Mouse (Mus musculus) ES-E14 (cell line): ENCODE results near the gene Ltb. TPM values are rescaled to one million over a fixed set of nuclear protein-coding genes. Genes with fewer than 3 reads are reported as not detected.

ENCODE experiments used
- DNase-seq: peaks from one replicate; pipeline ENCODE4 v3.0.0-alpha.2; 2013; ENCODE audit warnings: low read depth, low spot score
- H3K27ac ChIP-seq: 2 replicates; pipeline ENCODE4 v1.5.1; 2012; ENCODE audit warnings: low read depth, mild to moderate bottlenecking, low read length, moderate library complexity, mixed read lengths; ENCODE audit not compliant: poor library complexity, insufficient read depth, severe bottlenecking
- H3K36me3 ChIP-seq: 2 replicates; pipeline ENCODE4 v1.6.1; 2012; ENCODE audit warnings: mild to moderate bottlenecking, low read length, moderate library complexity, mixed read lengths; ENCODE audit not compliant: control insufficient read depth, poor library complexity, insufficient read depth, severe bottlenecking
- H3K4me1 ChIP-seq, 2 experiments: fragments of 150-350 bp in 1 of 2; sonication (generic) in 1 of 2; 2 replicates each; pipeline ENCODE4 v1.6.1; 2012; ENCODE audit warnings: low read length in 2 of 2, mild to moderate bottlenecking in 1 of 2, mixed read lengths in 1 of 2; ENCODE audit not compliant: control insufficient read depth in 2 of 2, insufficient read depth in 2 of 2, poor library complexity in 1 of 2
- H3K4me3 ChIP-seq, 2 experiments: fragments of 150-350 bp in 1 of 2; sonication (generic) in 1 of 2; 2 replicates each; pipeline ENCODE4 v1.5.1; 2012; ENCODE audit warnings: low read length in 2 of 2, low read depth in 1 of 2, mild to moderate bottlenecking in 1 of 2, mixed read lengths in 1 of 2; ENCODE audit not compliant: insufficient read depth in 1 of 2, poor library complexity in 1 of 2, severe bottlenecking in 1 of 2
- H3K9ac ChIP-seq: 2 replicates; pipeline ENCODE4 v1.6.1; 2012; ENCODE audit warnings: low read depth, mild to moderate bottlenecking, low read length, mixed read lengths; ENCODE audit not compliant: poor library complexity, insufficient read depth, severe bottlenecking
- H3K9me3 ChIP-seq: fragments of 150-350 bp; sonication (generic); 2 replicates; pipeline ENCODE4 v1.6.1; 2012; ENCODE audit warnings: low read depth, mild to moderate bottlenecking, low read length; ENCODE audit not compliant: control insufficient read depth, insufficient read depth
- CHD2 ChIP-seq: IDR thresholded peaks from 2 replicates; pipeline ENCODE4 v1.6.1; 2014; ENCODE audit warnings: mild to moderate bottlenecking, low read depth, low read length, inconsistent platforms
- HCFC1 ChIP-seq: IDR thresholded peaks from 2 replicates; pipeline ENCODE4 v1.6.1; 2012; ENCODE audit warnings: low read length, inconsistent platforms, borderline replicate concordance; ENCODE audit not compliant: insufficient read depth
- MAFK ChIP-seq: IDR thresholded peaks from 2 replicates; pipeline ENCODE4 v1.6.1; 2014; ENCODE audit warnings: mild to moderate bottlenecking, low read depth, low read length, inconsistent platforms; ENCODE audit not compliant: insufficient read depth
- ZC3H11A ChIP-seq: IDR thresholded peaks from 2 replicates; pipeline ENCODE4 v1.6.1; 2012; ENCODE audit warnings: low read depth, mild to moderate bottlenecking, inconsistent platforms, low read length, borderline replicate concordance
- ZNF384 ChIP-seq: IDR thresholded peaks from 2 replicates; pipeline ENCODE4 v1.6.1; 2012; ENCODE audit warnings: low read depth, low read length, inconsistent platforms
- in situ Hi-C, 2 experiments: fragments of 600-800 bp; cut with MboI; formaldehyde crosslinking; loops; one replicate each; pipeline ENCODE4 v1.15.1; 2025; ENCODE audit warnings: low sequenced_read_pairs in 2 of 2, inconsistent platforms in 1 of 2; ENCODE audit not compliant: unreplicated experiment in 2 of 2
- total RNA-seq: library from RNA; depleted of rRNA; stranded (reverse); fragments of 300-350 nt; gene quantifications from 2 replicates; pipeline ENCODE4 v1.2.3, GENCODE M21; 2012

Ltb gene
- total RNA-seq, 1 experiment: 10.1 TPM

- in situ Hi-C loops: no loop called here
- Histone ChIP-seq H3K27ac (no peak overlapping the region), H3K4me3 (no peak overlapping the region), H3K4me1 (no peaks in the 10 kb centered on the region), H3K9me3 (no peaks in the 10 kb centered on the region), H3K9ac (no peak overlapping the region), H3K36me3 (no peaks in the 10 kb centered on the region)
- no peak for DNase-seq
- no peak for TF ChIP-seq CHD2
- no peak for TF ChIP-seq HCFC1
- no peak for TF ChIP-seq ZC3H11A
- TF ChIP-seq ZNF384: no peak
- TF ChIP-seq MAFK: no peak
Measured at GRCm38 (mm10) chr17:35202442-35202841, 8.2 kb downstream of the Ltb start.

- Histone ChIP-seq H3K36me3 (no peaks in the 10 kb centered on the region), H3K4me1 (no peaks in the 10 kb centered on the region), H3K9ac (no peak within 1 kb of the TSS), H3K4me3 (peak within 1 kb of the TSS; percentile 20 to 54; a peak in 3 of 4 replicates), H3K9me3 (no peaks in the 10 kb centered on the region), H3K27ac (no peak within 1 kb of the TSS)
- no peak for DNase-seq
- TF ChIP-seq HCFC1: no peak
- in situ Hi-C loops: no loop called here
Measured at GRCm38 (mm10) chr17:35204494-35205379, 10.5 kb downstream of the Ltb start, which contains the start of gene Lta. TSS of gene Lta (minus strand) at chr17:35205351.

GRCm38 (mm10) chr17:35205380-35205769, 11.1 kb downstream of the Ltb start:
- H3K9ac ChIP-seq: no peak overlapping the region
- no peaks in the 10 kb centered on the region for H3K9me3 ChIP-seq
- peak overlapping the region; percentile 20 to 54; a peak in 3 of 4 replicates for H3K4me3 ChIP-seq
- no peak overlapping the region for H3K27ac ChIP-seq
- no peak for TF ChIP-seq MAFK
- TF ChIP-seq ZNF384: peak; percentile 44; the same call in 1 of the 2 replicates
- TF ChIP-seq ZC3H11A: no peak
- no peaks in the 10 kb centered on the region for H3K4me1 ChIP-seq
- H3K36me3 ChIP-seq: no peaks in the 10 kb centered on the region
- in situ Hi-C loops: no loop called here
- DNase-seq: no peak

GRCm38 (mm10) chr17:35209785-35210535, 15.7 kb downstream of the Ltb start:
- no peaks in the 10 kb centered on the region for H3K9me3 ChIP-seq
- no peak for TF ChIP-seq ZC3H11A
- TF ChIP-seq CHD2: no peak
- TF ChIP-seq ZNF384: no peak
- no peak for TF ChIP-seq HCFC1
- TF ChIP-seq MAFK: no peak
- in situ Hi-C loops: no loop called here
- no peak overlapping the region for H3K4me3 ChIP-seq
- no peak overlapping the region for H3K9ac ChIP-seq
- no peaks in the 10 kb centered on the region for H3K4me1 ChIP-seq
- H3K36me3 ChIP-seq: no peaks in the 10 kb centered on the region
- no peak for DNase-seq
- H3K27ac ChIP-seq: no peak overlapping the region
